Mouse (Mus musculus): ENCODE results near the gene Sphk1. TPM values are rescaled to one million over a fixed set of nuclear protein-coding genes. Genes with fewer than 3 reads are reported as not detected.
"Not testable (repeated sequence)": the region's sequence is repeated elsewhere in the genome, so short reads cannot be mapped to it uniquely, and the experiment has no call there.

The Sphk1 gene
- total RNA-seq (2021) (1 to 10 TPM; 2.4 to 2.6 TPM), polyA plus RNA-seq (2012; rRNA removed) (3.7 and 4.1 TPM in 2 replicates)
- long read RNA-seq, partial matches to known transcripts, result 0 of 3 reads
- long read RNA-seq, other reads (novel, unspliced or antisense), result 1 of 3 reads

- DNase-seq, result no peak
Observed at GRCm38 (mm10) chr11:116530187-116531147, at the start of gene Sphk1. Gene Sphk1 (plus strand): TSS chr11:116530925.

- no peak for DNase-seq
Observed at GRCm38 (mm10) chr11:116480975-116481374, 49.8 kb upstream of the Sphk1 start.

DNA sequence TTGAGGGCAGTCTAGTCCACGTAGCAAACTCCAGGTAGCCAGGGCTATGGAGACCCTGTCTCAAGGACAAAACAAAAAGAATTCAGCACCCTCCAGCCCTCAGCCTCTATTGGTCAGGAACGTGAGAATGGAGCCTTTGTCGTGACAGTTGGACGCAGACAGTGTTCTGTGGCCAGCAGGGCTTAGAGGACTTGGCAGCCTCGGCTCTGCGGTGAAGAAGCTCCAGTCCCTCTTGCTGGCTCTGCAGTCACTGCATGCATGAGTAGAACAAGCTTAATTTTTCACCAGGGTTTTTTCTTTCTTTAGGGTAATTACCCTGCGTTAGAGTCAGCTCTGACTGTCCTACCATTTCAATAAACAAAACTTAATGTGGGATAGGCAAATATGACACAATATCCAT is 48.9 kb upstream of the Sphk1 start:
- DNase-seq, result no peak

GRCm38 (mm10) chr11:116484261-116484660 is 46.5 kb upstream of the Sphk1 start:
- no peak for DNase-seq

DNA sequence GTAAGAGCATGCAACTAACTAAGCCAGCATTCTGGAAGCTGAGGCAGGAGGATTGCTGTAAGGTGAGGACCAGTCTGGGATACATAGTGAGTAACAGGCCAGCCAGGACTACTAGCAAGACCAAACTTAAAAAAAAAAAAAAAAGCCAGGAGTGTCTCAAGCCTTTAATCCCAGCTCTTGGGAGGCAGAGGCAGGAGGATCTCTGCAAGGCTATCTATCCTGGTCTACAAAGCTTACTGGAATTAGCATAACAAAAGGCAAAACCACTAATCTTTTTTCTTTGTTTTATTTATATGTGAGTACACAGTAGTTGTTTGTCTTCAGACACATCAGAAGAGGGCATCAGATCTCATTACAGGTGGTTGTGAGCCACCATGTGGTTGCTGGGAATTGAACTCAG is 42.5 kb upstream of the Sphk1 start:
- DNase-seq, result no peak

- DNase-seq, result no peak
Observed at GRCm38 (mm10) chr11:116488693-116489375, 41.9 kb upstream of the Sphk1 start.

- no peak for DNase-seq
Observed at GRCm38 (mm10) chr11:116489771-116490231, 40.9 kb upstream of the Sphk1 start.

DNA sequence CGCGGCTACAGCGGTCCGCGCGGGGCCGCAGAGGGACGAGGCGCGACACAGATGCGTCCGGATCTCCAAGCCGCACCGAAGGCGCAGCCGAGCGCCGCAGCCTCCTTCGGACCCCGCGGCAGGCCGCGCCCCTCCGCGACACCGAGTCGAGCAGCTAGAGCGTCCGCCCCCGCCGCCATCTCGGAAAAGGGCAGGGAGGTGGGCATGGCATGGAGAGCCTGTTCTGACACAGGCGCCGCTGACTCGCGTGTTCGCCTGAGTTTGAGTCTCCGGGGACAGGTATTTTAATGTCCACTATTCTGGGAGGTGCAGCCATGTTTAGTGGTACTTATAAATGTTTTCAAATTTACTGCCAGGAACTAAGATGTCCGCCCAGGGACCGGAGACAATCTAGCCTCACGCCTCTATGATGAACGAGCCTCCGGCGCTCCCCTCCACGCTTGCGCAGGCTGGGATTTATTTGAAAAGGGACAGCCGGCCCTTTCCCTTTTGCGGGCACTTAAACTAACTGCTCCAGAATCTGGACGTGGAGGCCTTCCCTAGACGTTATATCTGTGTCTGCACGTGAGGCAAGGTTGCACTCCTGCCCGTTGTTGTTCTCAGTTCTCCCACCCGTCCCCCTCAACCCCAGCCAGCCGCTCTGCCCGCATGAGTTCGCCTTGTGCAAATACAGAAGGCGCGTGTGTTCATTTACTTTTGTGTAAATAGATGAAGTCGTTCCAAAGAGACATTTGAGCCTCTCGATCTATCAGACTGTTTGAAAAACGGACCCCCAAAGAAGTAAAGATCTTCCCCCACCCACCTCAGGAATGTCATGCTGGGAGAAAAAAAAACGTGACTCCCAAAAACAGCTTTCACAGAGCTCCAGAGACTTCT is 40.3 kb upstream of the Sphk1 start:
- DNase-seq, result peak; percentile 93

DNA sequence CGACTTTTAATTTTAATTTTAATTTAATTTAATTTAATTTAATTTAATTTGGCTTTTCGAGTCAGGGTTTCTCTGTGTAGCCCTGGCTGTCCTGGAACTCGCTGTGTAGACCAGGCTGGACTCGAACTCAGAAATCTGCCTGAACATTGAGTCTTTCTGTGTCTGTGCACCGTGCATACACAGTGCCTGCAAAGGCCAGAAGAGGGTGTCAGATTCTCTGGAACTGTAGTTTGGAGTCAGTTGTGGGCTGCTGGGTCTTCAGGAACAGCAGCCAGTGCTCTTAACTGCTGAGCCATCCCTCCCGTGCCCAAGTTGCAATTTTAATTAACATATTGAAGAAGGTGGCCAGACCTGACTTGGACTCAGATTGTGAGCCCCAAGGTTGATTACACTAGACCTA is 39.4 kb upstream of the Sphk1 start:
- DNase-seq, result no peak

DNA sequence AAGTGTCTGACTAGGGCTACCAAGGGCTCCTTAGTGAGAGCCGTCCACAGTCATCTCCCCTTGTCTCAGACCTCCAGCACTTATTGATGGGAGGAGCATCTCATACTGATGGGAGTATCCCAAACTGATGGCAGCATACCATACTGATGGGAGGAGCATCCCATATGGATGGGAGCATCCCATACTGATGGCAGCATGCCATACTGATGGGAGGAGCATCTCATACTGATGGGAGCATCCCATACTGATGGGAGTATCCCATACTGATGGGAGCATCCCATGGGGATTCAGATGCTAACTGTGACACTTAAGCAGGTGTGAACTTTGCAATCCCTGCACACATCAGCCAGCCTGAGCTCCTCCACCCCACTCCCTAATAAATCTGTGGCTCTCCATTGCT is 38.2 kb upstream of the Sphk1 start:
- not testable (repeated sequence) for DNase-seq

- DNase-seq, result no peak
Observed at GRCm38 (mm10) chr11:116493191-116493590, 37.5 kb upstream of the Sphk1 start.

- DNase-seq, result peak; percentile 63
Observed at GRCm38 (mm10) chr11:116493795-116494252, 36.9 kb upstream of the Sphk1 start, which contains the start of gene Prpsap1. Gene Prpsap1 (minus strand): TSS chr11:116494202.

DNA sequence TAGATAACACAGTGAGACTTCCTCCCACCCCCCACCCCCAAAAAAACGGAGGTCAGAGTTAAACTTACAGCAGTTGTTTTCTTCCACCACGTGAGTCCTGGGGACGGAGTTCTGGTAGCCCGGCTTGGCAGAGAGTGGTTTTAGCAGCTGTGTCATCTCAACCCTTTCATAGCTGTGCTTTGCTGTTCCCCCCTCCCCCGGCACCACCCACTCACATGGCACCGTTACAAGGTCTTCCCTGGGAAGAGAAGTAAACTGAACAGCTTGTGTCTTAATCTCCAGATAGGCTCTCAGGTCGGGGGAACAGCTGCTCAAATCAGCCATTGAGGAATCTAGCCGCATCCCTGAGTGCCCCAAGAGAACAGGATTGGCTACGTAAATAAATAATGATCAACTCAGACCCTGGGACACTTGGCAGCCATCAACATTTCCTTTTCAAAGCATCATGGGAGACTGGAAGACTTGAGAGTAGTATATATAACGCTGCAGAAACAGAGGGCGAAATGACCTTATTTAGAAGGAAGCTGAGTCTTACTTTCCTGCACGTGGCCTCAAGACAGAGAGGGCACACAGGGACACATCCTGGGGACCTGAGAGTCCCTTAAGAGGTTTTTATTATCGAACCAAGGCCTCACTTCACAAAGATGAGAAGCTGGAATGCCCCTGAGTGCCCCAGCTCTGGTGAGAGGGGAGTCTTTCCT is 36.1 kb upstream of the Sphk1 start:
- peak; percentile 44 for DNase-seq

GRCm38 (mm10) chr11:116497313-116497712 is 33.4 kb upstream of the Sphk1 start:
- DNase-seq, result no peak

- no peak for DNase-seq
Observed at GRCm38 (mm10) chr11:116498596-116498995, 32.1 kb upstream of the Sphk1 start.

- no peak for DNase-seq
Observed at GRCm38 (mm10) chr11:116499018-116499417, 31.7 kb upstream of the Sphk1 start.

DNA sequence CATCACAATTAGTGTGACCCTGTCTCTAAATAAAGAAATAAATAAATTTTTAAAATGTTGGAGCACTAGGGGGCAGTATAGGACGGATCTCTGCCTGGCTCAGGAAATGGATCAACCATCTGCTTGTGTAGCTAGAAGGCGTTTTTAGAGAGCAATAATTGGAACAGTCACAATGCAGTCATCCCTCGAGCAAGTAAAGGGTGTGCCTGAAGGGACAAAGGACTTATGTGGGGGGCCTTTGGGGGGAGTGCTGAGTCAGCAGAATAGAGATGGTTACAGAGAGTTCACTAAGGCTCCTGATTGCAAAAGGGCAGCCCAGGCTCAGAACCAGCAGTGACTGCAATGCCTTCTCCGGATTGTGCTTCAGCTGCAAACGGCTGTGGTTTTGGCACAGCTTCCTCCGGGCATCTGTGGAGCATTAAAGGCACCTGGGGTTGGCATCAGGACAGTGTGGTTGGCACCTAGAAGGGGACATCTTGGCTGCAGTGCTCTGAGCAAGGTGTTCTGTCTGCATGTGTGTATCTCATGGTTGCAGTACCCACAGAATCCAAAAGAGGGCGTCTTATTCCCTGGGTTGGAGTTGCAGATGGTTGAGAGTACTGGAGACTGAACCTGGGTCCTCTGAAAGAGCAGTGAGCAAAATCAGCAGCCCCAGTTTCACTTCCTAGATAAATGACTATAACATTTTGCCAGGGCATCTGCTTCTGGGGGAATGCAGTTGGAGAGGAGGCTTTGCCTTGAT is 29.5 kb upstream of the Sphk1 start:
- peak; percentile 28 for DNase-seq

DNA sequence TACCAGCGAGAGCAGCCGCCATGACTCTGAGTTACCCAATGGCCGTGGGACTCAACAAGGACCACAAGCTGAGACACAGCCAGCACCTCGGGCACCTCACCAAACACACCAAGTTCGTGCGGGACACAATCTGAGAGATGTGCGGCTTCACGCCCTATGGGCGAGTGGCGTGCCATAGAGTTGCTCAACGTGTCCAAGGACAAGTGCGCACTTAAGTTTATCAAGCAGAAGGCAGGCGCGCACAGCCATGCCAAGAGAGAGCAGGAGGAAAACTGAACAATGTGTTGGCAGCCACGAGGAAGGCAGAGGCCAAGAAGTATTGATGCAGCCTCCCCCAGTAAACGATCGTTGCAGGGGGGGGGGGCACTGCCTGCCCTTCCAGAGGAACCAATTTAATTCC is 26.2 kb upstream of the Sphk1 start:
- DNase-seq, result no peak

- DNase-seq, result no peak
Observed at GRCm38 (mm10) chr11:116505573-116505972, 25.2 kb upstream of the Sphk1 start.

All from adrenal gland, adult 2 months (tissue).